Mouse (Mus musculus): ENCODE measurements around the gene Med24. TPM values are rescaled to one million over a fixed set of nuclear protein-coding genes. Genes with fewer than 3 reads are reported as not detected.

Gene Med24
- polyA plus RNA-seq, 1 experiment from 2014 or later = 83.6 TPM

GRCm38 (mm10) chr11:98701213-98701670 is 28.0 kb downstream of the Med24 start, which contains the start of gene Csf3:
TSS of gene Csf3 (plus strand) at chr11:98701263.
- no peak for DNase-seq (ENCODE audit: low spot score)
- Histone ChIP-seq H3K4me3 (no peak within 1 kb of the TSS), H3K4me1 (replicated peaks) (0 out of 2 replicates have a peak, but pooled peaks cover 10% of the 10 kb centered on the region), H3K9me3 (no peaks in the 10 kb centered on the region), H3K36me3 (peaks cover 37% of the 10 kb centered on the region), H3K27ac (no peak within 1 kb of the TSS), H3K27me3 (ENCODE audit: insufficient read depth, poor library complexity, severe bottlenecking) (no peaks in the 10 kb centered on the region; the same call in 1 of the 2 replicates)
- 45% methylated on average over 10 of the region's 10 CpGs for WGBS

- 37% methylated on average over 4 of the region's 4 CpGs for WGBS
Observed at GRCm38 (mm10) chr11:98699911-98700310, 29.3 kb downstream of the Med24 start.

GRCm38 (mm10) chr11:98698849-98699640 is 30.2 kb downstream of the Med24 start:
- WGBS = 85% methylated on average over 16 of the region's 16 CpGs
- 0 out of 2 replicates have a peak, but pooled peaks cover 10% of the 10 kb centered on the region for H3K4me1 ChIP-seq (replicated peaks)
- H3K4me3 ChIP-seq = no peak overlapping the region
- H3K27ac ChIP-seq = no peak overlapping the region
- H3K9me3 ChIP-seq = no peaks in the 10 kb centered on the region
- no peaks in the 10 kb centered on the region; the same call in 1 of the 2 replicates for H3K27me3 ChIP-seq (ENCODE audit: insufficient read depth, poor library complexity, severe bottlenecking)
- no peak for DNase-seq (ENCODE audit: low spot score)
- peaks cover 37% of the 10 kb centered on the region for H3K36me3 ChIP-seq

More at GRCm38 (mm10) chr11:98699911-98700310, 29.3 kb downstream of the Med24 start:
- H3K4me1 ChIP-seq (replicated peaks) = 0 out of 2 replicates have a peak, but pooled peaks cover 10% of the 10 kb centered on the region
- no peaks in the 10 kb centered on the region for H3K9me3 ChIP-seq
- H3K4me3 ChIP-seq = no peak overlapping the region
- no peaks in the 10 kb centered on the region; the same call in 1 of the 2 replicates for H3K27me3 ChIP-seq (ENCODE audit: insufficient read depth, poor library complexity, severe bottlenecking)
- DNase-seq (ENCODE audit: low spot score) = peak; percentile 64
- H3K27ac ChIP-seq = no peak overlapping the region
- peaks cover 37% of the 10 kb centered on the region for H3K36me3 ChIP-seq

- 90% methylated on average over 12 of the region's 12 CpGs for WGBS
- H3K4me3 ChIP-seq = no peak overlapping the region
- peaks cover 52% of the 10 kb centered on the region for H3K36me3 ChIP-seq
- no peaks in the 10 kb centered on the region; the same call in 1 of the 2 replicates for H3K27me3 ChIP-seq (ENCODE audit: insufficient read depth, poor library complexity, severe bottlenecking)
- 0 out of 2 replicates have a peak, but pooled peaks cover 10% of the 10 kb centered on the region for H3K4me1 ChIP-seq (replicated peaks)
- DNase-seq (ENCODE audit: low spot score) = no peak
- no peak overlapping the region for H3K27ac ChIP-seq
- H3K9me3 ChIP-seq = no peaks in the 10 kb centered on the region
Observed at GRCm38 (mm10) chr11:98697225-98697624, 32.0 kb downstream of the Med24 start.

- Histone ChIP-seq H3K9me3 (no peaks in the 10 kb centered on the region), H3K27ac (no peak overlapping the region), H3K36me3 (peaks cover 58% of the 10 kb centered on the region), H3K27me3 (ENCODE audit: insufficient read depth, poor library complexity, severe bottlenecking) (no peaks in the 10 kb centered on the region; the same call in 1 of the 2 replicates), H3K4me3 (no peak overlapping the region), H3K4me1 (replicated peaks) (0 out of 2 replicates have a peak, but pooled peaks cover 10% of the 10 kb centered on the region)
- WGBS = 91% methylated on average over 14 of the region's 14 CpGs
- DNase-seq (ENCODE audit: low spot score) = no peak
Observed at GRCm38 (mm10) chr11:98696454-98697216, 32.6 kb downstream of the Med24 start.

- no peaks in the 10 kb centered on the region for H3K9me3 ChIP-seq
- H3K4me3 ChIP-seq = no peak overlapping the region
- peaks cover 71% of the 10 kb centered on the region for H3K36me3 ChIP-seq
- no peak for DNase-seq (ENCODE audit: low spot score)
- H3K4me1 ChIP-seq (replicated peaks) = 0 out of 2 replicates have a peak, but pooled peaks cover 5% of the 10 kb centered on the region
- H3K27ac ChIP-seq = 0 out of 2 replicates have a peak overlapping the region, but pooled peaks have one; percentile 31
- H3K27me3 ChIP-seq (ENCODE audit: insufficient read depth, poor library complexity, severe bottlenecking) = no peaks in the 10 kb centered on the region
- WGBS = 75% methylated on average over 14 of the region's 14 CpGs
Observed at GRCm38 (mm10) chr11:98695408-98695807, 33.8 kb downstream of the Med24 start.

- Histone ChIP-seq H3K9me3 (no peaks in the 10 kb centered on the region), H3K27me3 (ENCODE audit: insufficient read depth, poor library complexity, severe bottlenecking) (no peaks in the 10 kb centered on the region), H3K4me3 (no peak overlapping the region), H3K36me3 (peaks cover 82% of the 10 kb centered on the region), H3K27ac (no peak overlapping the region), H3K4me1 (replicated peaks) (0 out of 2 replicates have a peak, but pooled peaks cover 5% of the 10 kb centered on the region)
- no peak for DNase-seq (ENCODE audit: low spot score)
- 86% methylated on average over 9 of the region's 9 CpGs for WGBS
Observed at GRCm38 (mm10) chr11:98694301-98694700, 34.9 kb downstream of the Med24 start.

GRCm38 (mm10) chr11:98693746-98694145 is 35.5 kb downstream of the Med24 start:
- Histone ChIP-seq H3K36me3 (peaks cover 85% of the 10 kb centered on the region), H3K9me3 (no peaks in the 10 kb centered on the region), H3K4me3 (no peak overlapping the region), H3K4me1 (replicated peaks) (0 out of 2 replicates have a peak, but pooled peaks cover 5% of the 10 kb centered on the region), H3K27ac (no peak overlapping the region), H3K27me3 (ENCODE audit: insufficient read depth, poor library complexity, severe bottlenecking) (no peaks in the 10 kb centered on the region)
- DNase-seq (ENCODE audit: low spot score) = no peak
- WGBS = 91% methylated on average over 9 of the region's 9 CpGs

GRCm38 (mm10) chr11:98693201-98693600 is 36.0 kb downstream of the Med24 start:
- Histone ChIP-seq H3K27ac (no peak overlapping the region), H3K36me3 (peaks cover 90% of the 10 kb centered on the region), H3K27me3 (ENCODE audit: insufficient read depth, poor library complexity, severe bottlenecking) (no peaks in the 10 kb centered on the region), H3K4me1 (replicated peaks) (0 out of 2 replicates have a peak, but pooled peaks cover under 1% of the 10 kb centered on the region), H3K9me3 (no peaks in the 10 kb centered on the region), H3K4me3 (no peak overlapping the region)
- no peak for DNase-seq (ENCODE audit: low spot score)
- WGBS = 82% methylated on average over 13 of the region's 13 CpGs

- DNase-seq (ENCODE audit: low spot score) = no peak
- 86% methylated on average over 8 of the region's 8 CpGs for WGBS
- Histone ChIP-seq H3K4me3 (no peak overlapping the region), H3K4me1 (replicated peaks) (peaks cover 16% of the 10 kb centered on the region), H3K36me3 (peaks cover 84% of the 10 kb centered on the region), H3K27me3 (ENCODE audit: insufficient read depth, poor library complexity, severe bottlenecking) (no peaks in the 10 kb centered on the region), H3K27ac (no peak overlapping the region), H3K9me3 (no peaks in the 10 kb centered on the region)
Observed at GRCm38 (mm10) chr11:98688009-98688408, 41.2 kb downstream of the Med24 start.

- DNase-seq (ENCODE audit: low spot score) = no peak
- 92% methylated on average over 4 of the region's 4 CpGs for WGBS
- Histone ChIP-seq H3K9me3 (no peaks in the 10 kb centered on the region), H3K4me1 (replicated peaks) (peaks cover 16% of the 10 kb centered on the region), H3K4me3 (no peak overlapping the region), H3K36me3 (peaks cover 74% of the 10 kb centered on the region), H3K27ac (no peak overlapping the region), H3K27me3 (ENCODE audit: insufficient read depth, poor library complexity, severe bottlenecking) (no peaks in the 10 kb centered on the region)
Observed at GRCm38 (mm10) chr11:98686976-98687375, 42.3 kb downstream of the Med24 start.

- H3K9me3 ChIP-seq = no peaks in the 10 kb centered on the region
- no peak for DNase-seq (ENCODE audit: low spot score)
- peaks cover 22% of the 10 kb centered on the region for H3K4me1 ChIP-seq (replicated peaks)
- no peak overlapping the region for H3K4me3 ChIP-seq
- no peaks in the 10 kb centered on the region for H3K27me3 ChIP-seq (ENCODE audit: insufficient read depth, poor library complexity, severe bottlenecking)
- H3K27ac ChIP-seq = no peak overlapping the region
- WGBS = 94% methylated on average over 9 of the region's 9 CpGs
- peaks cover 61% of the 10 kb centered on the region for H3K36me3 ChIP-seq
Observed at GRCm38 (mm10) chr11:98685642-98686041, 43.6 kb downstream of the Med24 start.
